Mouse (Mus musculus) adipose tissue, adult 10 weeks (tissue): Measurements from ENCODE around the gene Col3a1. TPM values are rescaled to one million over a fixed set of nuclear protein-coding genes. Genes with fewer than 3 reads are reported as not detected.

Experiments used
- polyA plus RNA-seq: library from polyadenylated mRNA; stranded (reverse); fragments of 350-450 nt; fragmentation: Illumina TruSeq; extraction: RNeasy Lipid Tissue Mini Kit (QIAGEN cat#74804); gene quantifications from one replicate; pipeline ENCODE4 v1.2.3, GENCODE M21; 2014; ENCODE audit warnings: low read depth, low replicate concordance

The Col3a1 gene
- 513 TPM for polyA plus RNA-seq

DNA sequence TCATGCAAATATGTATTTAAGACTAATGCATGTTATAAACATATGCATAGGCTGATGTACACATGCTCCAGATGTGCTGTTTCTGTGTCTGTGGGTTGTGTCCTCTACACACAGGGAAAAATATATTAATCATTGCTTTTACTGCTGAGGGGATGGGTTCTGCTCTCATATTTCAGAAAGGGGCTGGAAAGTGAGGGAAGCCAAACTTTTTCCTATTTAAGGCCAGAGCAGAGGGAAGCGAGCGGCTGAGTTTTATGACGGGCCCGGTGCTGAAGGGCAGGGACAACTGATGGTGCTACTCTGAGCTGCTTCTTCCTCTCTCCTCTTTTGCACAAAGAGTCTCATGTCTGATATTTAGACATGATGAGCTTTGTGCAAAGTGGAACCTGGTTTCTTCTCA lies at the start of gene Col3a1:
Gene Col3a1, plus strand, starts transcription at position 151 of the 400 bp plus-strand sequence.

Other genes with a start within 250 kb of the Col3a1 start
- 36.3 TPM for gene Col5a2, start 191.7 kb downstream of the Col3a1 start, polyA plus RNA-seq